Mouse (Mus musculus) midbrain, embryonic 12.5 days (tissue): Measurements from ENCODE around the gene Pla2g2c. TPM values are rescaled to one million over a fixed set of nuclear protein-coding genes. Genes with fewer than 3 reads are reported as not detected.
A peak's percentile ranks its signal among the peaks of the same experiment; 100 is the strongest.

Experiments used
- ATAC-seq: fragments of 200-750 bp; cut with Nextera tagmentation; 2 replicates; pipeline ENCODE4 v1.8.0; 2017; ENCODE audit warnings: low read depth, moderate TSS enrichment, moderate library complexity; ENCODE audit not compliant: low FRiP score
- H3K27ac ChIP-seq: fragments of 300-500 bp; sonication (generic); replicated peaks from 2 replicates; pipeline ENCODE4 v1.5.1; 2016; ENCODE audit warnings: mild to moderate bottlenecking
- H3K27me3 ChIP-seq: fragments of 300-500 bp; sonication (generic); 2 replicates; pipeline ENCODE4 v1.6.1; 2016; ENCODE audit warnings: mild to moderate bottlenecking
- H3K36me3 ChIP-seq: fragments of 300-500 bp; sonication (generic); 2 replicates; pipeline ENCODE4 v1.6.1; 2016
- H3K4me1 ChIP-seq: fragments of 300-500 bp; sonication (generic); 2 replicates; pipeline ENCODE4 v1.6.1; 2016
- H3K4me2 ChIP-seq: fragments of 300-500 bp; sonication (generic); replicated peaks from 2 replicates; pipeline ENCODE4 v1.6.1; 2016; ENCODE audit warnings: mild to moderate bottlenecking, moderate library complexity
- H3K4me3 ChIP-seq: fragments of 300-500 bp; sonication (generic); 2 replicates; pipeline ENCODE4 v1.5.1; 2016; ENCODE audit warnings: mild to moderate bottlenecking
- H3K9ac ChIP-seq: fragments of 300-500 bp; sonication (generic); replicated peaks from 2 replicates; pipeline ENCODE4 v1.6.1; 2016; ENCODE audit warnings: mild to moderate bottlenecking, moderate library complexity
- H3K9me3 ChIP-seq: fragments of 300-500 bp; sonication (generic); 2 replicates; pipeline ENCODE4 v1.6.1; 2016; ENCODE audit warnings: mild to moderate bottlenecking
- WGBS: fragments of 180-500 bp; shearing (Covaris S2); methylation state at CpG from one replicate; pipeline ENCODE4 v1.1.7; 2016; 5-methylcytosine and 5-hydroxymethylcytosine counted together
- polyA plus RNA-seq: library from polyadenylated mRNA; unstranded; fragments of >200 nt; fragmentation: Nextera tagmentation; extraction: Ambion mirVana; gene quantifications from 2 replicates; pipeline ENCODE4 v1.2.1, GENCODE M21; 2016

Pla2g2c gene
- polyA plus RNA-seq, result 0.50 and 0.98 TPM in 2 replicates

- WGBS, result 59% methylated on average over 18 of the region's 18 CpGs
- 0 out of 2 replicates have a peak, but pooled peaks cover 3% of the 10 kb centered on the region for H3K27me3 ChIP-seq
- no peak within 1 kb of the TSS for H3K27ac ChIP-seq
- H3K9ac ChIP-seq, result peak within 1 kb of the TSS; percentile 48
- H3K4me3 ChIP-seq, result peak within 1 kb of the TSS; percentile 34
- no peaks in the 10 kb centered on the region for H3K9me3 ChIP-seq
- peak within 1 kb of the TSS; percentile 60 for H3K4me2 ChIP-seq
- peaks cover 22% of the 10 kb centered on the region for H3K4me1 ChIP-seq
- no peak for ATAC-seq
- no peaks in the 10 kb centered on the region for H3K36me3 ChIP-seq
Measured at GRCm38 (mm10) chr4:138724354-138725126, at the start of gene Pla2g2c. Pla2g2c (plus strand) TSS chr4:138724792.

- Histone ChIP-seq H3K9ac (no peak overlapping the region), H3K27me3 (peaks cover 41% of the 10 kb centered on the region), H3K9me3 (no peaks in the 10 kb centered on the region), H3K27ac (no peak overlapping the region), H3K4me3 (no peak overlapping the region), H3K4me1 (0 out of 2 replicates have a peak, but pooled peaks cover 7% of the 10 kb centered on the region), H3K4me2 (no peak overlapping the region), H3K36me3 (no peaks in the 10 kb centered on the region)
- ATAC-seq, result no peak
- WGBS, result 15% methylated on average over 16 of the region's 16 CpGs
Measured at GRCm38 (mm10) chr4:138676480-138676879, 48.1 kb upstream of the Pla2g2c start.

- H3K4me3 ChIP-seq, result 0 out of 2 replicates have a peak overlapping the region, but pooled peaks have one; percentile 21
- H3K36me3 ChIP-seq, result no peaks in the 10 kb centered on the region
- H3K4me1 ChIP-seq, result peaks cover 3% of the 10 kb centered on the region
- peaks cover 41% of the 10 kb centered on the region for H3K27me3 ChIP-seq
- 22% methylated on average over 16 of the region's 16 CpGs for WGBS
- ATAC-seq, result no peak
- H3K4me2 ChIP-seq, result peak overlapping the region; percentile 43
- peak overlapping the region; percentile 49; the same call in 1 of the 2 replicates for H3K27ac ChIP-seq
- no peaks in the 10 kb centered on the region for H3K9me3 ChIP-seq
- H3K9ac ChIP-seq, result no peak overlapping the region
Measured at GRCm38 (mm10) chr4:138677579-138677978, 47.0 kb upstream of the Pla2g2c start.

DNA sequence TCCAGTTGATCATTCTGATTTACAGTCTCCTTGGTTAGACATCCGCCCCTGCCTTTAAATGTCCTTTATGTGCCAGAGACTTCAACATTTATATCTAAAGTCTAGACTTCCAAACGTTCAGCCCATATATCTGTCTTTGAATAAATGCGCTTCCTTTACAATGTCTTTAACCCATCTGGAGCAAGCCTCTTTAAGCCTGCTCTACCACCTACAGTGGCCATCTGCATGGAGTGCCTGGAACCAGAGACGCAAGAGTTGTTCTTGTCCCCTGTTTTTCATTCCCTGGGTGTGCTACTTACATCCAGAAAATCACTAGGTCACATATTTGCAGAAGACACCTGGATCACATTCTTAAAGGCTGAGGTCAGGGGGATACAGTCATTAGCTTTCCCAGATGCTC is 44.5 kb upstream of the Pla2g2c start:
- Histone ChIP-seq H3K27ac (no peak overlapping the region), H3K9ac (no peak overlapping the region), H3K4me1 (peaks cover 16% of the 10 kb centered on the region), H3K27me3 (peaks cover 26% of the 10 kb centered on the region), H3K4me2 (no peak overlapping the region), H3K36me3 (no peaks in the 10 kb centered on the region), H3K9me3 (no peaks in the 10 kb centered on the region), H3K4me3 (no peak overlapping the region)
- ATAC-seq, result no peak
- WGBS, result 75% methylated on average over 4 of the region's 4 CpGs

DNA sequence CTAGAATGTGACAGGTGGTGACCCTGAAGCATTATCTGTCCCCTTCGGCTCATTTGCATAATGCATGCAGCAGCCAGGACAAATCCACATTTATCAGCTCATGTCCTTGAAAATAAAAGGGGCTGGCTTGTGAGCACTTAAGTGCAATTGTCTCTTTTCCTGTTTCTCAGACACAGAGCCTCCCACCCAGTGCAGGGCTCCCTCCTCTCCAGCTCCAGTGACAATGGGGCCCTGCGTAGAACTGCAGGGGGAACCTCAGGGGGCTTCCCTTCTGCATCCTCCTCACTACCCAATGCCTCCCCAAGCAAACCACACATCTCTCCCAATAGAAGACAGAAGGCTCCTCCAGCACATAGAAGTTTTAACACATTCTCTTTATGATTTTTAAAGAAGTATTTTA is 41.8 kb upstream of the Pla2g2c start:
- Histone ChIP-seq H3K9ac (no peak overlapping the region), H3K4me2 (no peak overlapping the region), H3K27ac (peak overlapping the region; percentile 65), H3K4me3 (no peak overlapping the region), H3K9me3 (no peaks in the 10 kb centered on the region), H3K4me1 (peaks cover 16% of the 10 kb centered on the region), H3K36me3 (no peaks in the 10 kb centered on the region), H3K27me3 (peaks cover 20% of the 10 kb centered on the region)
- WGBS, result 56% methylated on average over 2 of the region's 2 CpGs
- ATAC-seq, result no peak; the same call in 1 of the 2 replicates

GRCm38 (mm10) chr4:138685813-138686212 is 38.8 kb upstream of the Pla2g2c start:
- H3K36me3 ChIP-seq, result no peaks in the 10 kb centered on the region
- H3K9ac ChIP-seq, result no peak overlapping the region
- no peak for ATAC-seq
- peaks cover 35% of the 10 kb centered on the region for H3K27me3 ChIP-seq
- H3K4me2 ChIP-seq, result no peak overlapping the region
- no peaks in the 10 kb centered on the region for H3K9me3 ChIP-seq
- no peak overlapping the region for H3K27ac ChIP-seq
- peaks cover 41% of the 10 kb centered on the region for H3K4me1 ChIP-seq
- WGBS, result 87% methylated on average over 6 of the region's 6 CpGs
- H3K4me3 ChIP-seq, result no peak overlapping the region

DNA sequence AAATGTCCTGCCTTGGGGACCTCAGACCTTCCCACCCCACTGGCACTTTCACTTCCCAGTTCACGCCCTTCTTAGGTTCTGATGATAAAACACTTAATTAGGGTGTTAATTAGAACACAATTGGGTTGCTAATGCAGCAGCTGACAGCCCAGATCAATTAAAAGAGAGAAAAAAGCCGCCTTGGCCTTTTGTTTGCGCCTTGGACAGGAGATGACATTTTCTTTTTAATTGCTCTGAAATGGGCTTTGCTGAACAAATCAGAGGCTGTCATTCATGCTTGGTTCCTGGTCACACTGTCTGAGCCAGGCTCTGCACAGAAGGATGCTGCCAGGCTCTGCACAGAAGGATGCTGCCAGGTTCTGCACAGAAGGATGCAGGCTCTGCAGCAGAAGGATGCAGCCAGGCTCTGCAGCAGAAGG is 35.5 kb upstream of the Pla2g2c start:
- Histone ChIP-seq H3K27me3 (peaks cover 48% of the 10 kb centered on the region), H3K4me2 (no peak overlapping the region), H3K4me1 (peaks cover 60% of the 10 kb centered on the region), H3K36me3 (no peaks in the 10 kb centered on the region), H3K27ac (0 out of 2 replicates have a peak overlapping the region, but pooled peaks have one; percentile 8), H3K9ac (no peak overlapping the region), H3K9me3 (no peaks in the 10 kb centered on the region), H3K4me3 (no peak overlapping the region)
- 24% methylated on average over 3 of the region's 3 CpGs for WGBS
- no peak for ATAC-seq

GRCm38 (mm10) chr4:138690561-138690960 is 34.0 kb upstream of the Pla2g2c start:
- peaks cover 57% of the 10 kb centered on the region for H3K4me1 ChIP-seq
- no peak for ATAC-seq

GRCm38 (mm10) chr4:138691443-138692181 is 33.0 kb upstream of the Pla2g2c start:
- Histone ChIP-seq H3K9ac (no peak overlapping the region), H3K27ac (no peak overlapping the region), H3K36me3 (no peaks in the 10 kb centered on the region), H3K4me3 (no peak overlapping the region), H3K4me2 (no peak overlapping the region), H3K27me3 (peaks cover 39% of the 10 kb centered on the region), H3K9me3 (no peaks in the 10 kb centered on the region), H3K4me1 (peaks cover 62% of the 10 kb centered on the region)
- no peak for ATAC-seq
- 17% methylated on average over 19 of the region's 19 CpGs for WGBS

More at GRCm38 (mm10) chr4:138690561-138690960, 34.0 kb upstream of the Pla2g2c start:
- Histone ChIP-seq H3K9ac (no peak overlapping the region), H3K9me3 (no peaks in the 10 kb centered on the region), H3K36me3 (no peaks in the 10 kb centered on the region), H3K27me3 (peaks cover 40% of the 10 kb centered on the region), H3K4me2 (no peak overlapping the region; the same call in 1 of the 2 replicates), H3K27ac (no peak overlapping the region), H3K4me3 (no peak overlapping the region)
- 1% methylated on average over 4 of the region's 4 CpGs for WGBS

DNA sequence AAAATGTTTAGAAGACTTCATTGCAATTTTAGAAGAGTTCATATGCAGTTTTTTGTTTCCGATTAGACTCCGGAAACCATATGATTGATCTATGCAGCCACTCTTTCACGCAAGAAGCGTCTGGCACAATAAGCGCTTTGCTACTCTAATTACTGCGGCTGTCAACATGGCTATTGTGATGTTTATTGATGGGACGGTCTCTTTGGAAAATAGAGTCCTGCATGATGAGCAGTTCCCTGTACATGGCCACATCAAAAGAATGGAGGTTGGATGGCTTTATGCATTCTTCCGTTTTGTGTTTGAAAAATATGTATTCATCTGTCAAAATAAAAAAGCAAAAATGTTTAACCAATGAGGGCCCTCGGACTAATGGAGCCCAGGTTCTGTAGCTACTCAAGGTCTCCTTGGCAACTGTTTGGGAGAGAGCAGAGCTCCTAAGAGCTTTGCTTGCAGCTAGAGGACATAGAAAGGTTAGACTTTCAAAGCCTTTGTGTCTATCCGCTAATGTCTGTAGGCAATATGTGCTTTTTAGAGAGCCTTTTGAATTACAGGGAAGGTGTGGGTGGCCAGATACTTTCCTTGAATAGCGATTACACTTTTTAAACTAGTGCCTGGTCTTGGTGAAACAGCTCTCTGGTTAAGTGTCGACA is 31.4 kb upstream of the Pla2g2c start:
- Histone ChIP-seq H3K4me3 (no peak overlapping the region), H3K9me3 (no peaks in the 10 kb centered on the region), H3K4me2 (no peak overlapping the region), H3K36me3 (no peaks in the 10 kb centered on the region), H3K27ac (no peak overlapping the region; the same call in 1 of the 2 replicates), H3K9ac (no peak overlapping the region), H3K27me3 (peaks cover 44% of the 10 kb centered on the region), H3K4me1 (peaks cover 72% of the 10 kb centered on the region)
- WGBS, result 34% methylated on average over 12 of the region's 12 CpGs
- no peak for ATAC-seq

GRCm38 (mm10) chr4:138696720-138697119 is 27.9 kb upstream of the Pla2g2c start:
- H3K4me2 ChIP-seq, result no peak overlapping the region
- H3K4me3 ChIP-seq, result no peak overlapping the region
- H3K36me3 ChIP-seq, result no peaks in the 10 kb centered on the region
- H3K9me3 ChIP-seq, result no peaks in the 10 kb centered on the region
- peaks cover 17% of the 10 kb centered on the region for H3K27me3 ChIP-seq
- no peak overlapping the region for H3K9ac ChIP-seq
- ATAC-seq, result no peak
- 14% methylated on average over 7 of the region's 7 CpGs for WGBS
- peaks cover 38% of the 10 kb centered on the region for H3K4me1 ChIP-seq
- H3K27ac ChIP-seq, result no peak overlapping the region
